Mouse (Mus musculus): ENCODE data around the gene Sept8.

Gene Sept8

GRCm38 (mm10) chr11:53519207-53520121, at the start of gene Sept8:
Gene Sept8, plus strand, starts transcription at chr11:53519257.
- DNase-seq (ENCODE audit: low spot score in 2 of 2), result peak; percentile 69 to 74

GRCm38 (mm10) chr11:53469294-53469967, 49.6 kb upstream of the Sept8 start:
- no peak for DNase-seq (ENCODE audit: low spot score in 2 of 2)

- DNase-seq (ENCODE audit: low spot score in 2 of 2), result peak; percentile 91 to 94
Measured at GRCm38 (mm10) chr11:53469968-53470695, 48.9 kb upstream of the Sept8 start, which contains the start of gene Gm9837. Gene Gm9837, minus strand, starts transcription at chr11:53470479.

GRCm38 (mm10) chr11:53472709-53473108, 46.3 kb upstream of the Sept8 start:
- no peak for DNase-seq (ENCODE audit: low spot score in 2 of 2)

GRCm38 (mm10) chr11:53475620-53476019, 43.4 kb upstream of the Sept8 start:
- DNase-seq (ENCODE audit: low spot score in 2 of 2), result no peak

- no peak for DNase-seq (ENCODE audit: low spot score in 2 of 2)
Measured at GRCm38 (mm10) chr11:53477833-53478232, 41.2 kb upstream of the Sept8 start.

- DNase-seq (ENCODE audit: low spot score in 2 of 2), result peak; percentile 56 to 57
Measured at GRCm38 (mm10) chr11:53478383-53479170, 40.5 kb upstream of the Sept8 start.

- peak; percentile 55 to 77 for DNase-seq (ENCODE audit: low spot score in 2 of 2)
Measured at GRCm38 (mm10) chr11:53479171-53479782, 39.8 kb upstream of the Sept8 start.

- DNase-seq (ENCODE audit: low spot score in 2 of 2), result peak in 1 of 2 experiments; percentile 75
Measured at GRCm38 (mm10) chr11:53479783-53480301, 39.2 kb upstream of the Sept8 start, which contains the start of the genes Gm9945 and Sowaha. Gene Gm9945, plus strand, starts transcription at chr11:53480166. Gene Sowaha, minus strand, starts transcription at chr11:53480274.

GRCm38 (mm10) chr11:53481088-53481730, 37.8 kb upstream of the Sept8 start:
- peak; percentile 51 to 70 for DNase-seq (ENCODE audit: low spot score in 2 of 2)

- peak; percentile 66 to 67 for DNase-seq (ENCODE audit: low spot score in 2 of 2)
Measured at GRCm38 (mm10) chr11:53483159-53483891, 35.7 kb upstream of the Sept8 start.

- peak in 1 of 2 experiments; percentile 50 for DNase-seq (ENCODE audit: low spot score in 2 of 2)
Measured at GRCm38 (mm10) chr11:53485719-53486118, 33.3 kb upstream of the Sept8 start.

- DNase-seq (ENCODE audit: low spot score in 2 of 2), result no peak
Measured at GRCm38 (mm10) chr11:53486351-53486750, 32.7 kb upstream of the Sept8 start.

GRCm38 (mm10) chr11:53486822-53487594, 32.0 kb upstream of the Sept8 start:
- peak in 1 of 2 experiments; percentile 59 for DNase-seq (ENCODE audit: low spot score in 2 of 2)

GRCm38 (mm10) chr11:53489007-53489406, 30.1 kb upstream of the Sept8 start:
- no peak for DNase-seq (ENCODE audit: low spot score in 2 of 2)

GRCm38 (mm10) chr11:53489421-53489820, 29.6 kb upstream of the Sept8 start:
- DNase-seq (ENCODE audit: low spot score in 2 of 2), result no peak

GRCm38 (mm10) chr11:53491954-53492401, 27.1 kb upstream of the Sept8 start:
- DNase-seq (ENCODE audit: low spot score in 2 of 2), result no peak

Data from spleen, postnatal 10 days (tissue).